Mouse (Mus musculus): ENCODE data around the gene Hacd2. TPM values are rescaled to one million over a fixed set of nuclear protein-coding genes. Genes with fewer than 3 reads are reported as not detected.

Hacd2 gene
- polyA plus RNA-seq (2012; rRNA removed), result 20.8 and 22.7 TPM in 2 replicates

GRCm38 (mm10) chr16:35022242-35023137 is at the start of gene Hacd2:
Hacd2 (plus strand) TSS chr16:35022428.

GRCm38 (mm10) chr16:35154641-35155390 is 132.6 kb downstream of the Hacd2 start, which contains the start of gene Adcy5:
Adcy5 (plus strand) TSS chr16:35154877.

Other genes starting within 250 kb of the Hacd2 start
- gene Adcy5, start 132.4 kb downstream of the Hacd2 start, polyA plus RNA-seq (2012; rRNA removed), result 21.4 and 23.1 TPM in 2 replicates